Mouse (Mus musculus): Measurements from ENCODE around the gene Zfp446. TPM values are rescaled to one million over a fixed set of nuclear protein-coding genes. Genes with fewer than 3 reads are reported as not detected.

Gene Zfp446
- polyA plus RNA-seq, 1 experiment from 2014 or later = 5.5 TPM

GRCm38 (mm10) chr7:12978931-12979722, 1.5 kb downstream of the Zfp446 start:
- Histone ChIP-seq H3K9ac (ENCODE audit: low read depth, low read length) (no peak overlapping the region; the same call in 1 of the 2 replicates), H3K27me3 (ENCODE audit: control insufficient read depth, insufficient read depth, low read length) (no peaks in the 10 kb centered on the region), H3K4me3 (ENCODE audit: low read depth, low read length) (no peak overlapping the region; the same call in 1 of the 2 replicates), H3K27ac (ENCODE audit: low read depth, low read length) (peak overlapping the region; percentile 93), H3K4me1 (ENCODE audit: control insufficient read depth, insufficient read depth, low read length) (peaks cover 8% of the 10 kb centered on the region), H3K4me2 (peak overlapping the region; percentile 81), H3K9me3 (replicated peaks; ENCODE audit: control insufficient read depth, low read length) (no peaks in the 10 kb centered on the region), H3K36me3 (ENCODE audit: control insufficient read depth, insufficient read depth, low read length) (no peaks in the 10 kb centered on the region; the same call in 1 of the 2 replicates)
- no peak for ATAC-seq (replicated peaks; ENCODE audit: insufficient number of reproducible peaks, low FRiP score, low TSS enrichment)
- 77% methylated on average over 18 of the region's 18 CpGs for WGBS (ENCODE audit: insufficient replicate concordance)

- H3K4me1 ChIP-seq (ENCODE audit: control insufficient read depth, insufficient read depth, low read length) = peaks cover 8% of the 10 kb centered on the region
- H3K9ac ChIP-seq (ENCODE audit: low read depth, low read length) = no peak overlapping the region
- no peaks in the 10 kb centered on the region for H3K9me3 ChIP-seq (replicated peaks; ENCODE audit: control insufficient read depth, low read length)
- H3K27ac ChIP-seq (ENCODE audit: low read depth, low read length) = no peak overlapping the region
- no peaks in the 10 kb centered on the region; the same call in 1 of the 2 replicates for H3K36me3 ChIP-seq (ENCODE audit: control insufficient read depth, insufficient read depth, low read length)
- no peak overlapping the region for H3K4me3 ChIP-seq (ENCODE audit: low read depth, low read length)
- H3K27me3 ChIP-seq (ENCODE audit: control insufficient read depth, insufficient read depth, low read length) = no peaks in the 10 kb centered on the region
- ATAC-seq (replicated peaks; ENCODE audit: insufficient number of reproducible peaks, low FRiP score, low TSS enrichment) = no peak
- 61% methylated on average over 6 of the region's 6 CpGs for WGBS (ENCODE audit: insufficient replicate concordance)
- no peak overlapping the region for H3K4me2 ChIP-seq
Measured at GRCm38 (mm10) chr7:12979776-12980175, 2.1 kb downstream of the Zfp446 start.

DNA sequence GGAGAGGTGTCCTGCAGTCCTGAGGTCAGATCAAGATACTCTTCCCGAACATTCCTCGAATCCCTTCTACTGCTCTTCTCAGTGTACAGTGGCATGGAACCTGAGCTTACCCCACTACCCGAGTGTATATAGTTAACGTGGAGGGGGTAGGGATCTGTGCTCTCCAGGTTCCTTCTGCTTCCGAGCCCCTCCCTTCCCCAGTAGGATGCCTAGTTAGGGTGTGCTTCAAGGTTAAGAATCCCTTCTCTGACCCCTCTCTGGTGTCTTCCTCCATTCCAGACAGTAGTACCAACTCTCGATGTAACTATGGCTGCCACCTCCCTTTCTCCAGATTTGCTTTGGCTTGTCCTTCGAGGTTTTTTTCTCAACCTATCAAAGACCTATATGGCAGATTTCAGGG, 2.6 kb downstream of the Zfp446 start:
- WGBS (ENCODE audit: insufficient replicate concordance) = 87% methylated on average over 7 of the region's 7 CpGs
- no peak for ATAC-seq (replicated peaks; ENCODE audit: insufficient number of reproducible peaks, low FRiP score, low TSS enrichment)

DNA sequence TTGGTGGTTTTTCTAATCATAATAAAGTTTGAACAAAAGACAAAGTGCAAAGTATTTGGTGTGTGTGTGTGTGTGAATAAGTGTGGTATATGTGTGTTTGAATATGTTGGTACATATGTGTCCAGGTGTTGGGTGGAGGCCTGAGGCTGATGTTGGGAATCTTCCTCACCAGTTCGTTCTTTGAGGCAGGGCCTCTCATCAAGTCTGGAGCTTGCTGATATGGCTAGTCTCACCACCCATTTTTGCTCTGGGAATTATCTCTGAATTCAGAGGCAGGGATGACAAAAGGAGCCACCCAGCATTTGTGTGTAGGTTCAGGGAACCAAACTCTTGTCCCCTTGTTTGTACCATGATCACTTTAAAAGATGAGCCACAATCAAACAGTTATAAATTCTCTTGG, 8.1 kb downstream of the Zfp446 start:
- H3K4me2 ChIP-seq = no peak overlapping the region
- no peak overlapping the region for H3K27ac ChIP-seq (ENCODE audit: low read depth, low read length)
- no peak; the same call in 1 of the 2 replicates for ATAC-seq (replicated peaks; ENCODE audit: insufficient number of reproducible peaks, low FRiP score, low TSS enrichment)
- H3K27me3 ChIP-seq (ENCODE audit: control insufficient read depth, insufficient read depth, low read length) = no peaks in the 10 kb centered on the region
- no peaks in the 10 kb centered on the region for H3K9me3 ChIP-seq (replicated peaks; ENCODE audit: control insufficient read depth, low read length)
- 56% methylated on average over 1 of the region's 1 CpGs for WGBS (ENCODE audit: insufficient replicate concordance)
- no peak overlapping the region for H3K9ac ChIP-seq (ENCODE audit: low read depth, low read length)
- H3K4me3 ChIP-seq (ENCODE audit: low read depth, low read length) = no peak overlapping the region
- no peaks in the 10 kb centered on the region for H3K4me1 ChIP-seq (ENCODE audit: control insufficient read depth, insufficient read depth, low read length)
- no peaks in the 10 kb centered on the region; the same call in 1 of the 2 replicates for H3K36me3 ChIP-seq (ENCODE audit: control insufficient read depth, insufficient read depth, low read length)

More for the DNA sequence above, 2.6 kb downstream of the Zfp446 start:
- Histone ChIP-seq H3K27me3 (ENCODE audit: control insufficient read depth, insufficient read depth, low read length) (no peaks in the 10 kb centered on the region), H3K4me2 (no peak overlapping the region), H3K4me3 (ENCODE audit: low read depth, low read length) (no peak overlapping the region), H3K36me3 (ENCODE audit: control insufficient read depth, insufficient read depth, low read length) (no peaks in the 10 kb centered on the region; the same call in 1 of the 2 replicates), H3K9ac (ENCODE audit: low read depth, low read length) (no peak overlapping the region), H3K9me3 (replicated peaks; ENCODE audit: control insufficient read depth, low read length) (no peaks in the 10 kb centered on the region), H3K4me1 (ENCODE audit: control insufficient read depth, insufficient read depth, low read length) (peaks cover 8% of the 10 kb centered on the region), H3K27ac (ENCODE audit: low read depth, low read length) (no peak overlapping the region)

DNA sequence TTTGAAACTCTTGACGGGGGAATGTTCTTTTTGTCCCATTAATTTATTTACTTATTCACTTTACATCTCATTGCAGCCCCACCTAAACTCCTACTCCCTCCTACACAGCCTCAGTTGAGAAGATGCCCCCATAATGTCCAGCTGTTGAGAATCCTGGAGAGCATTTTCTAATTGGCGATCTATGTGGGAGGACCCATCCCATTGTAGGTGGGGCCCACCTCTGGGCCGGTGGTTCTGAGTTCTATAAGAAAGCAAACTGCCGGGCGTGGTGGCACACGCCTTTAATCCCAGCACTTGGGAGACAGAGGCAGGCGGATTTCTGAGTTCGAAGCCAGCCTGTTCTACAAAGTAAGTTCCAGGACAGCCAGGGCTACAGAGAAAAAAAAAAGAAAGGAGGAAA, 9.3 kb downstream of the Zfp446 start:
- Histone ChIP-seq H3K4me2 (no peak overlapping the region), H3K9me3 (replicated peaks; ENCODE audit: control insufficient read depth, low read length) (no peaks in the 10 kb centered on the region), H3K9ac (ENCODE audit: low read depth, low read length) (no peak overlapping the region), H3K27me3 (ENCODE audit: control insufficient read depth, insufficient read depth, low read length) (no peaks in the 10 kb centered on the region), H3K27ac (ENCODE audit: low read depth, low read length) (no peak overlapping the region), H3K4me1 (ENCODE audit: control insufficient read depth, insufficient read depth, low read length) (no peaks in the 10 kb centered on the region), H3K4me3 (ENCODE audit: low read depth, low read length) (no peak overlapping the region), H3K36me3 (ENCODE audit: control insufficient read depth, insufficient read depth, low read length) (no peaks in the 10 kb centered on the region; the same call in 1 of the 2 replicates)
- ATAC-seq (replicated peaks; ENCODE audit: insufficient number of reproducible peaks, low FRiP score, low TSS enrichment) = no peak
- 83% methylated on average over 8 of the region's 8 CpGs for WGBS (ENCODE audit: insufficient replicate concordance)

- 77% methylated on average over 8 of the region's 8 CpGs for WGBS (ENCODE audit: insufficient replicate concordance)
- no peaks in the 10 kb centered on the region for H3K9me3 ChIP-seq (replicated peaks; ENCODE audit: control insufficient read depth, low read length)
- no peak overlapping the region for H3K4me3 ChIP-seq (ENCODE audit: low read depth, low read length)
- no peaks in the 10 kb centered on the region; the same call in 1 of the 2 replicates for H3K36me3 ChIP-seq (ENCODE audit: control insufficient read depth, insufficient read depth, low read length)
- no peak overlapping the region for H3K9ac ChIP-seq (ENCODE audit: low read depth, low read length)
- H3K4me1 ChIP-seq (ENCODE audit: control insufficient read depth, insufficient read depth, low read length) = no peaks in the 10 kb centered on the region
- no peaks in the 10 kb centered on the region for H3K27me3 ChIP-seq (ENCODE audit: control insufficient read depth, insufficient read depth, low read length)
- peak; percentile 72 for ATAC-seq (replicated peaks; ENCODE audit: insufficient number of reproducible peaks, low FRiP score, low TSS enrichment)
- H3K4me2 ChIP-seq = no peak overlapping the region
- H3K27ac ChIP-seq (ENCODE audit: low read depth, low read length) = no peak overlapping the region
Measured at GRCm38 (mm10) chr7:12987409-12988189, 10.0 kb downstream of the Zfp446 start.

DNA sequence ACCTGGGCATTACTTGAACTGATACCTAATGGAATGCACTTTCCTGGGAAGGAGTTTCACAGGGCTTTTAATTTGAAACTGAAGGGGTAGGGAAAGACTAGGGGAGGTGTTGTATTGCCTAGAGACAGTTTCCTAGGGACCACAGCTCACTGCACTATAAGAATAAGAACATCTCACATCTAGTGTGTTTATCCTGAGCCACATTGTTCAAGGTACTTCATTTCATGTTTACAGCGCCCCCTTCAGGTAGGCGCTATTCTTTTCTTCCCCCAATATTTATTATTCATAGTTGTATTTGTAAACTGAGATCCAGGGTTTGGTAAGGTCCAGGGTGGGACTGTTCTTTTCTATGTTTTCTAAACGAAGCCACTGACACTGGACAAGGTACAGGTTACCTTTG, 14.6 kb downstream of the Zfp446 start:
- no peak for ATAC-seq (replicated peaks; ENCODE audit: insufficient number of reproducible peaks, low FRiP score, low TSS enrichment)
- Histone ChIP-seq H3K36me3 (ENCODE audit: control insufficient read depth, insufficient read depth, low read length) (no peaks in the 10 kb centered on the region), H3K4me2 (no peak overlapping the region), H3K4me1 (ENCODE audit: control insufficient read depth, insufficient read depth, low read length) (no peaks in the 10 kb centered on the region), H3K9ac (ENCODE audit: low read depth, low read length) (no peak overlapping the region), H3K4me3 (ENCODE audit: low read depth, low read length) (no peak overlapping the region), H3K27me3 (ENCODE audit: control insufficient read depth, insufficient read depth, low read length) (no peaks in the 10 kb centered on the region), H3K27ac (ENCODE audit: low read depth, low read length) (no peak overlapping the region), H3K9me3 (replicated peaks; ENCODE audit: control insufficient read depth, low read length) (no peaks in the 10 kb centered on the region)
- 7% methylated on average over 3 of the region's 3 CpGs for WGBS (ENCODE audit: insufficient replicate concordance)

DNA sequence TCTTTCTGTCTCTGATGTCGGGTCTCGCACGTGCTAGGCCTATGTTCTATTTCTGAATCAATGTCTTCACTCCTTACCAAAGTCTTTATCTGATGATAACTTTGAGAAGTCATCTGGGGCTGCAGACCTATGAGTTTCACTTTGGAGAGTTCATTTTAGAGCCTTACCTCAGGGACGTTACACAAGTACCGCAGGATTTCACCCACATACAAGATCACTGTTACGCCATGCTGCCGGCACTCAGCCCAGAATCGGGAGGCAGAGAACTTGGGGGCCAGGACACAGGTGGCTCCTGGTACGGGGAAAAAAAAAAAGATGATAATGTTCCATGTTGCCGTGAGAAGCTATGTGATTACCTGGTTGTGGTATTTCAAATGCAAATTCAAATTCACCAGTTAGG, 15.5 kb downstream of the Zfp446 start:
- Histone ChIP-seq H3K27ac (ENCODE audit: low read depth, low read length) (no peak overlapping the region), H3K9ac (ENCODE audit: low read depth, low read length) (no peak overlapping the region), H3K36me3 (ENCODE audit: control insufficient read depth, insufficient read depth, low read length) (no peaks in the 10 kb centered on the region), H3K9me3 (replicated peaks; ENCODE audit: control insufficient read depth, low read length) (no peaks in the 10 kb centered on the region), H3K27me3 (ENCODE audit: control insufficient read depth, insufficient read depth, low read length) (no peaks in the 10 kb centered on the region), H3K4me3 (ENCODE audit: low read depth, low read length) (no peak overlapping the region), H3K4me1 (ENCODE audit: control insufficient read depth, insufficient read depth, low read length) (no peaks in the 10 kb centered on the region), H3K4me2 (no peak overlapping the region)
- ATAC-seq (replicated peaks; ENCODE audit: insufficient number of reproducible peaks, low FRiP score, low TSS enrichment) = no peak
- WGBS (ENCODE audit: insufficient replicate concordance) = 84% methylated on average over 10 of the region's 10 CpGs
